Mouse (Mus musculus): Measurements from ENCODE around the gene Rps6kb1.

Rps6kb1 gene

GRCm38 (mm10) chr11:86580319-86581113 is 35.9 kb upstream of the Rps6kb1 start:
- DNase-seq, result peak; percentile 80

- DNase-seq, result peak; percentile 61
These were observed 35.2 kb upstream of the Rps6kb1 start for GRCm38 (mm10) chr11:86579731-86580318.

DNA sequence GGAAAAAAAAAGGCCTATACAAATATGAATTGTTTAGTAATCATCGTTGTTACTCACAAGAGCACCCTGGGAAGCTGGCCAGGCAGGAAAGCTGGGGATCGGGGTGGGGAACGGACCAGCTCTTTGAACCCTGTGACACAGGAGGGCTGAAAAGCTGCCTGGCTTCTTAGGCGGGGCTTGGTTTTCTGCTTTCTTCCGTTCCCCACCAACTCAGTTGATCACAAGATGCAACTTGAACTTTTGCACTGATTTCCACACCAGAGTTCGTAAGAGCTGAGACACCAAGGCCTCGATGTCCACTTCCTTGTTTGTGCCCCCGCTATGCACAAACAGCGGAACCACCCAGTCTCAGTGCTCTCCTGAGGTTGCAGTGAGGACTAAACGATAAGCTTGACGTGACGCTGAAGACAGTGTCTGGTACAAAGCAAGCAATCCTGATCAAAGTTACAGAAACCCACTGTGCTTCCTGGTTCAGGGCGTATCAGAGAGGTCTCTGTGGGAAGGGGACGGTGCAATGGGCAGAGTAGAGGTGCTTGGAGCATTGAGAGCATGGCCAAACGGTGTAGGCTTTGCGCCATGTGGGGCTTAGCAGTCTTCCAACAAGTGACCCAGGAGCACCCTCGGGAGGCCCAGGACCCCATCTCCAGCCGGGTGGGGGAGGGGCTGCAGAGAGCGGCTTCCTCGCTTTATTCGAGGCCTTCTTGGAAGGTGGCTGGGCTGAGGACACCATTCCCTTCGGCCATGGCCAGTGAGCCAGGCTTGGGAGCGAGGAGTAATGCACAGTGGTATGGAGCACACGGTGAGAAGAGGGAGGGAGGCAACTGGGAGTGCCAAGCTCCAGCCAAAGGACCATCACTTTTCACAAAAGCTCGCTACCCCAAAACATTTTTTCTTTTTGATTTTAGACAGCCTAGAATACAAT is 34.5 kb upstream of the Rps6kb1 start:
- DNase-seq, result peak; percentile 81

- DNase-seq, result no peak
These were observed 33.7 kb upstream of the Rps6kb1 start for GRCm38 (mm10) chr11:86578106-86578808.

DNA sequence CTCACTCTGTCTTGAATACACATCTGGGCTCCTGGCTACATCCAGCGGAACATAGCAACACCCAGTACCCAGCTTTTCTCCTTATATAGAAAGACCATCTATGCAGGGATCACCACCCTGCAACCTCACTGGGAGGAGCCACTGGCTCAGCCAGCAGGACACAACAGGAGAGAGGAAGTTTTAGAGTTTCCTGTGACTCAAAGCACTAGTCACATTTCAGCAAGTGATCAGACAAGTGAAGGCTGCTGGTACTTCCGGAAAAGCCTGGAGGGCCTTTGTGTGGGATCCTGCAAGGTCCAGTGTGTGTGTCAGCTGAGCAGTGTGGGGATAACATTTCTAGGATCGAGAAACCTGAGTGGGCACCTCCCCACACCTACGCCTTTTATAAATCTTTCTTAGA is 32.6 kb upstream of the Rps6kb1 start:
- DNase-seq, result peak; percentile 66

DNA sequence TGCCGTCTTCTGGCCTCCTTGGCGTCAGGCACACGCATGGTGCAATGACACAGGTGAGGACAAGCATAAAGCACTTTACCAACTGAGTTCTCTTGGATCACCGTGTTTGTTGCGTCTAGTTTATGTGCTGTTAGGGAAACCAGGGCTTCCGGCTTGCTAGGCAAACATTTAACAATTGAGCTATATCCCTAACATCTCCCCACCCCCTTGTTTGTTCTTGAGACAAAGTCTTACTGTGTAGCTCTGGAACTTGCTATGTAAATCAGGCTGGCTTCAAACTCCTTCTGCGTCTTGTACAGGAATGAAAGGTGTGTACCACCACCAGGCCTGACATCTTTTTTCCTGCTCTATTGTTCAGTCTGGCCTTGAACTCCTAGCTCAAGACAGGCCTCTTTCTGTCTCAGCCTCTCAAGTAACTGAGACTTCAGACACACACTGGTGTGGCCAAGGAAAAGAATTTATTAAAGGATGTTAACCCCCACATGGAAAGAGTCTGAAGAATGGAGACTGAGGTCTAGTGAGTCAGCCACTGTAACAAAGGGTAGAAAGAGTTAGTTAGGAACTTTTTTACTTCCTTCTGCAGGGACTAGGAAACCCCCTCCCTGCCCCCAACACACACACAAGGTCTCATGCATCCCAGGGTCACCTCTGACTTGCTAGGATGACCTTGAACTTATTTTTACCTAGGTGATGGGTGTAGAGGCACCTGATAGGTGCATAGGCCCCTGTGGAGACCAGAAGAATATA is 31.2 kb upstream of the Rps6kb1 start:
- DNase-seq, result no peak

- DNase-seq, result no peak
These were observed 29.8 kb upstream of the Rps6kb1 start for GRCm38 (mm10) chr11:86574408-86574807.

DNA sequence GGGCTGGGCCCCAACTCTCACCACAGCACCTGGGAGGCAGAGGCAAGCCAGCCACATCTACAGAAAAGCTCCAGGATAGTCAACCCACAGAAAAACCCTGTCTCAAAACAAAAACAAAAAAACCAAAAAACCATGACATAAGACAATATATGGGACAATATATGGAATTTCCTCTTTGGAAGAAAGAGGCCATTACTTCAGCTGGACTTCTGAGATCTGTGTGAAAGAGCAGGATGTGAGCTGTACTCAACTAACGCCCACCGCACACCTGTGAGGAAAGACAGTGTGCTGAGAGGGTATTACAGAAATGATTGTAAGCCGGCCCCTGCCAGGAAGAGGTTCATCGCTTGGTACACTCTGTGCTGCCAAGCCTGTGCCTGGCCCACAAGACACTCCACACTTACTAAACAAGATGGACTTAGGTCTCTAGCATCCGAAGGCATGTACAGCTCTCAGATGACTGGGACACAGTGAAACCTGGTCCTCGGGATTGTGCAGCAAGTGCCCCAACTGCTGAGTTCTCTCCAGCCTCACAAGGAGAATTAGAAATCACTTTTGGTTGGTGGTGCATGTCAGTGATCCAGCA is 29.1 kb upstream of the Rps6kb1 start:
- DNase-seq, result peak; percentile 61

DNA sequence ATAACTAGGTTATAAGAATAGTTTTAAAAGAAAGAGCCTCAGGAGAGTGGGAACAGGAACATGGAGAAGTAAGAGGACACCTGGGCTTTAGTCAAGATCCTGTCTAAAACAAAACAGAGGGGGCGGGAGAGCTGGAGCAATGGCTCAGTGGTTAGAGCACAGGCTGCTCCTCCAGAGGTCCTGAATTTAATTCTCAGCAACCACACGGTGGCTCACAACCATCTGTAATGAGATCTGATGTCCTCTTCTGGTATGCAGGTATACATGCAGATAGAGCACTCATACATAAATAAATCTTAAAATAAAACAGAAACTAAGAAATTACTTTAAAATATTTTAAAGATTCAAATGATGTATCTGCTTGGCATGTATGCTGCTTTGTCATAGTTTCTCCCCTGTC is 28.0 kb upstream of the Rps6kb1 start:
- no peak for DNase-seq

GRCm38 (mm10) chr11:86571871-86572270 is 27.3 kb upstream of the Rps6kb1 start:
- no peak for DNase-seq

DNA sequence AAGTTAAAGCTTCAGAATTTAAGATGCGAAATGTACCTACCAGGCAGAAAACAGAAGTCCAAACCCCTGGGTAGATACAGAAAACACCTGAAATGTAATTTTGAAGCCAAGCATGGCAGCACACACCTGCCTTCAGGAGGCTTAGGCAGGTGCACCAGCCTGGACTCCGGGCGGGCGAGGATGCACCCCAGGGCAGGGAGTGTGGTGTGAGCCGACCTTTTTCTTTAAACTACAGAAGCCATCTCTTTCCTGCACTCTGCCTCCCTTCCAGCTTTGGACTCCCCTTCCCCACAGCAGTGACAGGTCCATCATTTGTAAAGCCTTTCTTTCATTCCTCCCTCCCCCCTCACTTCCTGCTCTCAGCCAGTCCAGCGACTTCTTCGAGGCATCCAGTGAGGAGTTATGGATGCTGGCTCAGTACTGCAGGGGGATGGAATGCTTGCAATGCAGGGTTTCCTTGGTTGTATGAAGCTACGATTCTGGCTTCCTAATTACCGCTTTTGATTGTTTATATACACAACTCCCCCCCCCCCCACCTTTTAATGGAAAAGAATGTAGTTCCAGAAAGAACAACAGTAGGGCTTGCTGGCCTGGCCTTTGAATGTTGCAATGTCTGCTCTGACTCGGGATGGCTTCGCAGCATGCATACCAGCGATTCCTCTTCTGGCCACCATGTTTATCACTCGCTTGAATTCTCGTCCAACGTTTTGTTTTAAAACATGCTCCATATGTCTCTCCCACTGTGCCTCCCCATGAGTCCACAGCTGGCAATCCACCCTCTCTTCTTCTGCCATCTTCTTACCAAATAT is 26.6 kb upstream of the Rps6kb1 start:
- DNase-seq, result peak; percentile 57

- peak; percentile 42 for DNase-seq
These were observed 25.7 kb upstream of the Rps6kb1 start for GRCm38 (mm10) chr11:86570261-86570746.

GRCm38 (mm10) chr11:86568425-86568824 is 23.8 kb upstream of the Rps6kb1 start:
- DNase-seq, result peak; percentile 39

DNA sequence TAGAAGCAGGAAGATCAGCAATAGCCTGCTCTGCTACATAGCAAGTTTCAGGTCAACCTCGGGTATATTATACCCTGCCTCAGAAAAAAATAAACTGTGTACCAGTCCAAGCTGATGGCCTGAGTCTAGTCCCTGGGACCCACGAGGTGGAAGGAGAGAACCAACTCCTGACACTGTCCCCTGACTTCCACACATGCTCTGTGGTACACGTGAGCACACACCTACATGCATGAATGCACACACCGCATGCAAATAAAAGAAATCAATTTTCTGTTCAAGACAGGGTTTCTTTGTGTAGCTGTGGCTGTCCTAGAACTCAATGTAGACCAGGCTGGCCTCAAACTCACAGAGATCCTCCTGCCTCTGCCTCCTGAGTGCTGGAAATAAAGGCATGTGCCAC is 13.7 kb upstream of the Rps6kb1 start:
- DNase-seq, result no peak

- DNase-seq, result no peak
These were observed 8.9 kb upstream of the Rps6kb1 start for GRCm38 (mm10) chr11:86553525-86553924.

DNA sequence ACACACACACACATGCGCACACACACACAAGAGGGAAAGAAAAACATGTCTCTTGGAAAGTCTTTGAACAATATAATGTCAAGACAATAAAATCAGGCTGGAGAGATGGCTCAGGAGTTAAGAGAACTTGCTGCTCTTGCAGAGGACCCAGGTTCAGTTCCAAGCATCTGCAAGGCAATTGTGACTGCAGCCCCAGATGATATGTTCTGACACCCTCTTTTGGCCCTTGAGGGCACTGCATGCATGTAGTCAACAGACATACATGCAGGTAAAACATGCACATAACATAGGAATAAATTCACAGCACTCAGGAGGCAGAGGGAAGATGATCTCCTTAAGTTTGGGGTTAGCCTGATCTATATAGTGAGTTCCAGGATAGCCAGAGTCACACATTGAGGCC is 2.8 kb upstream of the Rps6kb1 start:
- DNase-seq, result no peak

DNA sequence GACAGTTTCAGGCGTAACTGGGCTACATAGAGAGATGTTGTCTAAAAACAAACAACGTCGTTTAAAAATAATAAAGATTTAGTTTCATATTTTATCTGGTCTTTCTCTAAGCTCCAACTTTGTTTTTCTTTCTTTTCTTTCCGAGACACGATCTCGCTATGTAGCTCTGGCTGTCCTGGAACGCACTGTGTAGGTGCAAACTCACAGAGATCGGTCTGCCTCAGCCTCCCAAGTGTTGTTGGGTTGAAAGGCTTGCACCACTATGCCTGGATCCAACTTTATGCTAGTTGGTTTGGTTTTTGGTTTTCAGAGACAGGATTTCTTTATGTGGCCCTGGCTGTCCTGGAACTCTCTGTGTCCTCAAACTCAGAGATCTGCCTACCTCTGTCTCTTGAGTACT is 951 bp upstream of the Rps6kb1 start:
- no peak for DNase-seq

- DNase-seq, result no peak
These were observed 506 bp downstream of the Rps6kb1 start for GRCm38 (mm10) chr11:86543960-86544638.

DNA sequence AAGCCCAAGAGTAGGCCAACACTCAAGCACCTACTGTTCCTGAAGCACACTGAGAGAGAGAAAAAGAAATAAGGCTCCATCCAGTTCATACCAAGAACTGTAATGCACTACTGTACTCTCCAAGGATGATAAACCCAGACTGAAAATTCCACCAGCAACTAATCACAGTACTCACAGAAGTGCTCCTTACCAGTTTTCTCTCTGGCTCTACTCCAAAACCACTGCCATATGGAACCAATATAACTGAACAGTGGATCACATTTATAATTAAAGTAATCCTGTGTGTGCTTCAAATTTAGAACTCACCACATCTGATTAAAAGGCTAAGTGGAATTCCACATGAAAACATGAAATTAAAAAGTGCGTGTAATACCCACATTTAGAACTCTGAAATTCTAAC is 1.8 kb downstream of the Rps6kb1 start:
- DNase-seq, result no peak

- DNase-seq, result no peak
These were observed 4.1 kb downstream of the Rps6kb1 start for GRCm38 (mm10) chr11:86540476-86540845.

Data from kidney, postnatal 14 days (tissue).